Mouse (Mus musculus) hindbrain, embryonic 16.5 days (tissue): ENCODE measurements at regions not wholly inside any gene's neighbourhood (a gene's known extent, or its start where the extent isn't known, plus 50 kb on each side); places are given as distances from the start of the nearest gene placed in this dataset.
A peak's percentile ranks its signal among the peaks of the same experiment; 100 is the strongest.

Source experiments
- ATAC-seq: fragments of 200-750 bp; cut with Nextera tagmentation; 2 replicates; pipeline ENCODE4 v1.8.0; 2017; ENCODE audit warnings: moderate TSS enrichment, moderate library complexity
- H3K27ac ChIP-seq: fragments of 300-500 bp; sonication (generic); 2 replicates; pipeline ENCODE4 v1.5.1; 2014; ENCODE audit warnings: low read depth, mild to moderate bottlenecking, control low read depth, low read length, moderate library complexity
- H3K27me3 ChIP-seq: fragments of 300-500 bp; sonication (generic); replicated peaks from 2 replicates; pipeline ENCODE4 v1.6.1; 2014; ENCODE audit warnings: low read length; ENCODE audit not compliant: control insufficient read depth, insufficient read depth
- H3K36me3 ChIP-seq: fragments of 300-500 bp; sonication (generic); 2 replicates; pipeline ENCODE4 v1.6.1; 2014; ENCODE audit warnings: mild to moderate bottlenecking, low read length, moderate library complexity, mixed read lengths; ENCODE audit not compliant: control insufficient read depth, insufficient read depth
- H3K4me1 ChIP-seq: fragments of 300-500 bp; sonication (generic); 2 replicates; pipeline ENCODE4 v1.6.1; 2014; ENCODE audit warnings: low read depth, low read length; ENCODE audit not compliant: control insufficient read depth, insufficient read depth
- H3K4me2 ChIP-seq: fragments of 300-500 bp; sonication (generic); 2 replicates; pipeline ENCODE4 v1.6.1; 2014; ENCODE audit warnings: mild to moderate bottlenecking, low read length, control low read depth, moderate library complexity
- H3K4me3 ChIP-seq: fragments of 300-500 bp; sonication (generic); 2 replicates; pipeline ENCODE4 v1.5.1; 2014; ENCODE audit warnings: mild to moderate bottlenecking, low read length, control low read depth, moderate library complexity
- H3K9ac ChIP-seq: fragments of 300-500 bp; sonication (generic); 2 replicates; pipeline ENCODE4 v1.6.1; 2014; ENCODE audit warnings: low read depth, mild to moderate bottlenecking, control low read depth, low read length, moderate library complexity
- H3K9me3 ChIP-seq: fragments of 300-500 bp; sonication (generic); 2 replicates; pipeline ENCODE4 v1.6.1; 2014; ENCODE audit warnings: mild to moderate bottlenecking, low read length, moderate library complexity; ENCODE audit not compliant: control insufficient read depth
- WGBS: fragments of 180-500 bp; shearing (Covaris S2); extraction: QIAGEN DNeasy Blood & Tissue Kit; methylation state at CpG from one replicate; pipeline ENCODE4 v1.1.7; 2014; 5-methylcytosine and 5-hydroxymethylcytosine counted together

DNA sequence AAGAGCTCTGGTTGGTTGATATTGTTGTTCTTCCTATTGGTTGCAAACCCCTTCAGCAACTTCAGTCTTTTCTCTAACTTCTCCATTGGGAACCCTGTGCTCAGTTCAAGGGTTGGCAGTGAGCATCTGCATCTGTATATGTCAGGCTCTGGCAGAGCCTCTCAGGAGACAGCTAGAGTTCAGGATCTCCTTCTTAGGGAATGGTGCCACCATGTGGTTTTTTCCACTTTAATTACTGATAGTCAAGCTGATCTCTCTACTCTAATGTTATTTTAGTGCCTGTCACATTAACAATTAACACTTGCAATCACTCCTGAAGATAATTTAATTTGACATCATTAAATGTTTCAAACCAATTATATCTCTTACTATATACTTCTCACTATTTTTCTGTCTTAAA lies 550.4 kb downstream of the Gm597 start:
- no peaks in the 10 kb centered on the region for H3K36me3 ChIP-seq
- no peak for ATAC-seq
- H3K4me3 ChIP-seq: no peak overlapping the region
- H3K27me3 ChIP-seq: no peaks in the 10 kb centered on the region
- H3K9me3 ChIP-seq: no peaks in the 10 kb centered on the region
- H3K4me2 ChIP-seq: no peak overlapping the region
- no peak overlapping the region for H3K9ac ChIP-seq
- H3K4me1 ChIP-seq: no peaks in the 10 kb centered on the region
- no peak overlapping the region for H3K27ac ChIP-seq

DNA sequence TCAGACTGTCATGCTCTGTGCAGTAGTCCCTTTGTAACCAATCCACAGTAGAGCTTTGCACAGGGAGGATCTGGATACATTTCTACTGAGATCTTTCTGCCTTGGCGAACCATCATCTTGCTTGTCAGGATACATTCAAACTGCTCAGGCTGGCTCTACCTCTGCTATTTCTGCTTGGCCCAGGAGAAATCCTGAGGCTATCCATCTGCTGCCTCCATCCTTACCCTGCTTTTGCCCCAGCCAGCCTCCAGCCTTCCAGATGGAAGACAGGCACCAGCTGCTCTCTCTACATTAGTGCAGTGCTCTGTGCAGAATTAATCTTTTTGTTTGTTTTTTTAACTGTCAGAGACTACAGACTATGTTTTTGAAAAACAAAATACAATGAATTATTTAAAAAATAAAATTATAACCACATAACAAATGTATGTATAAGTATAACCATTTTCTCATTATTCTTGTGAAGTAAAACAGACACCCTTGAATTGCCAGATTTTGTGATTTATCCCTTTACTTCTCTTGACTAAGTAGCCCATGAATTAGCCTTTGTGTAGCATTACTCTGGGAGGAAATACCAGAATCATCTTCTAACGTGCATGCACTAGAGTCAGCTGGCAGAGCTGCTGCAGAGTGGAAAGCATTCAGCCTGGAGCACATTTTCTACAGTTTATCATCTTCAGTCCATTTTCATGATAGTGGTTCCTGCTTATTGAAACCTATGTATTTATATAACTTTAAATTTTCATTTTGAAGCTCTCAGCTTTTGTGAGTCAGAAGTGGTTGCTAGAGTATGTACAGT lies 565.6 kb downstream of the Gm597 start:
- Histone ChIP-seq H3K4me2 (no peak overlapping the region), H3K4me3 (no peak overlapping the region), H3K4me1 (no peaks in the 10 kb centered on the region), H3K27me3 (no peaks in the 10 kb centered on the region), H3K9me3 (no peaks in the 10 kb centered on the region), H3K9ac (no peak overlapping the region), H3K36me3 (no peaks in the 10 kb centered on the region), H3K27ac (peak overlapping the region; percentile 34; the same call in 1 of the 2 replicates)
- 46% methylated on average over 2 of the region's 2 CpGs for WGBS
- ATAC-seq: peak; percentile 99
